Mouse (Mus musculus): ENCODE results near the gene Dync1i1.

Gene Dync1i1

DNA sequence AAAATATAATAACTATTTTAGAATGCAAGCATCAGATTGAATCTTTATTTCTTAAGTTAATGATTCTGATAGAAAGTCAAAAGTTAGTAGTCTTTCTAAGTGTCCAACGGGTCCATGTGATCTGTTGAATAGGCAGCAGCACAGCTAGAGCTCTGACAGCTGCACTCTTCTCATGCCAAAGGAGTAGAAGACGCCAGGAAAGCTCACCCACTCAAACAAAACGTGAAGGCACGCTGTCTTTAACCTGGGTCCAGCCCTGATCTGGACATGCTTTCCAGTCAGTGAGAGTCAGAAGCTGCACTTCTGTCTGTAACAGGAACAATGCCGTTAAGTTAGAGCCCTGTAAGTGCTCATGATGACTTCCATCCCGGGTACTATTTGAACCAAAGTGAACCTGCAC, 56.3 kb downstream of the Dync1i1 start:
- DNase-seq: no peak

DNA sequence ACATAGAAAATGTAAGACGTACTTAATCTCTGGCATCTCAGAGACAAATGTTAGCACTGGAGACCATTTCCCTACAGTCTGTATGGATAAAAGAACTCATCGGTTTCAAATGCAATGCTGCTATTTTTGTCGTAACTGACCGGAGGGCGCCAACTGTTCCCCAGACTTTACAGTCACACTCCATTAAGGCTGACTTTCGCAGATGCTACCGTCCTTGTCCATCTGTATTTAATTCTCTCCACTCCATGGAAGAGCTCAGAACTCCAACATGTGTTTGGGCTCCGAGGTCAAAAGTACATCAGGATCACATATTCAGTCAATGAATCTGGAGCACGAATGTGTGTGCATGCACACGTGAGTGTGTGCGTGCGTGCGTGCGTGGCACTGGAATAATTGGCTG, 58.4 kb downstream of the Dync1i1 start:
- DNase-seq: no peak

DNA sequence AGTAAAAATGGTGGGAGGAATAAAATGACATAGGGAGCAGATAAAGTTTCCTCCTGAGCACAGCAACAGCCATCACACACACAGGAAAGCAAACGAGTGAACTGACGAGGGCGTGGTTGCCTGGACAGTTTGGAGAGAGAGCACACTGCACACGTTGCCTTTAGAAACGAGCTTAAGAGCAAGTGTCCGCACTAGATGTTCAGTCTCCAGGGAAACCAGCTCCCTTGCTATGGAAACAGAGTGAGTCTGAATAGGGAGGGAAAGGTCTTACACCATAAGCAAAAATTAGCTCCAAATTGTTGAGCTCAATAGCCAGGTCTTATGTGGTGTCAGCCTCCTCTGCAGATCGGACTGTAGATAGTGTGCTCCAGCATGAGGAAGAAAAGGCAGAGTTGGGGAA, 65.2 kb downstream of the Dync1i1 start:
- DNase-seq: no peak

DNA sequence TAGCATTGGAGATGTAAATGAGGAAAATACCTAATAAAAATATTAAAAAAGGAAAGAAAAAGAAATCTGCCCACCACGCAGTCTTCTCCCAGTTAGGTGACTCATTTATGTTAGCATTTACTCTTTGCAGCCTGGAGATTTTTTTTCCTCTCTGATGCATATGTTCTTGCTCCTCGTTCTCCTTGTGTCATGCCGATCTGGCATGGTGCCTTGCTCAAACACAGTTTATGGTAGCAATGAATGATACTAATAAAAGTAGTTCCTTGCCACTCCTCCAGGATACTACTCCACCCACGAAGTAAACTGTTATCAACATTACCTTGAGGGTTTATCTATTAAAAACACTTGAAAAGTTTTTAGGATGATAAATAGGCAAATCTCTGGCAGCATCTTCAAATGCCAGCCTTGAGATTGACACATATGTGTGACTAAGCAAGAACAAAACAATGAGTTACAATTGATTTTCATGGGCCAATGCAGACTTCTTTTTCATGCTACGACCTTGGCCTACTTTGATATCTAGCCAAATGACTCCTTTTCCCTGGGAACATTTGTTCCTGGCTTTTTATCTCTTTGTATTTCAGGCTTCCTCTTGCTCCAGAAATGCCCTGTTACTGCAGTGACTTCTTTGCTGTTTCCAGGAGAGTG, 68.8 kb downstream of the Dync1i1 start:
- no peak for DNase-seq

DNA sequence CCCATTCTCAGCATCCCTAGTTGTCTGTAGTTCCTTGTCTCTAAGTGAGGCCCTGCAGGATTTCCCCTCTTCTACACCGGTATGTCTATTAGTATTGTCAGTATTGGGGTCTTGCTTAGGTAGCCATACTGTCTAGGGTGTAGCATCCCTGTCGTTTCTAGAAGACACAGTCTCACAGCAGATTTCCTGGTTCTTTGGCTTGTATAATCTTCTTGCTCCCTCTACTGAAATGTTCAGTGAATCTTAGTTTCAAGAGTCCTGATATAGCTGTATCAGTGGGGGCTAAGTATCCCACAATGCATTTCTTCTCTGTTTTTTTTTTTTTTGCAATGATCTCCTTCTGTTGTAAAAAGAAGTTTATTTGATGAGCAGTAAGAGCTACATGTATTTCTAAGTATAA, 69.9 kb downstream of the Dync1i1 start:
- DNase-seq: no peak

DNA sequence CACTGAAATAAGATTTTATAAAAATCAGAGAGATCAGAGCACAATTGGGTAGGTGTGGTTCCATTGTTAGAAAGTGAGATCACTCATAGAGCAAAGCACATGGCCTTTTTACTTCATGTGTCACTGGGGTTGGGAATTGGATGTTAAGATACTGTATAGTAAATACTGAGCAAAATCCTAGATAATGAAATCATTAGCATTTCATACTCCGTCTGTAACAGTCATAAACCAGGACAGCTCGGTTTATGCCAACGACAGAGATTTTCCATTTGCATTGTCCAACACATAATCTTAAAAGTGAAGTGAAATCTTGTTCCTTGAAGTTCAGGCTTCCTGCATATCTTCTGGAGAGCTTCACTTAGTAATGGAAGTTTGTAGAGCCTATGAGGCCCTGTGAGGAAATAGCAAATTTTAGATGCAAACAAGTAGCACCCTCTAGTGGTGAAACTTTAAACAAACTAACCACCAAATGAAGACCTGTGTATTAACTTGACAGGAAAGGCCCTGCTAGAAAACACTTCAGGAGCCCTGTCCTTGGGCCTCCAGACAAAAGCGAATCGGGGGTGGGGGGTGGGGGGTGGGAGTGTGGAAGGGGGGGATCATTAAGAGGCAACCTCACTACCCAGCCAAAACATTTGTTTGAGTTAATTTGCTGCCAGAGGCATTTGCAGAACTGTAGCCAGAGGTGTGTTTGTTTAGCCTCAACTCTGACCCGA, 76.8 kb downstream of the Dync1i1 start:
- no peak for DNase-seq

DNA sequence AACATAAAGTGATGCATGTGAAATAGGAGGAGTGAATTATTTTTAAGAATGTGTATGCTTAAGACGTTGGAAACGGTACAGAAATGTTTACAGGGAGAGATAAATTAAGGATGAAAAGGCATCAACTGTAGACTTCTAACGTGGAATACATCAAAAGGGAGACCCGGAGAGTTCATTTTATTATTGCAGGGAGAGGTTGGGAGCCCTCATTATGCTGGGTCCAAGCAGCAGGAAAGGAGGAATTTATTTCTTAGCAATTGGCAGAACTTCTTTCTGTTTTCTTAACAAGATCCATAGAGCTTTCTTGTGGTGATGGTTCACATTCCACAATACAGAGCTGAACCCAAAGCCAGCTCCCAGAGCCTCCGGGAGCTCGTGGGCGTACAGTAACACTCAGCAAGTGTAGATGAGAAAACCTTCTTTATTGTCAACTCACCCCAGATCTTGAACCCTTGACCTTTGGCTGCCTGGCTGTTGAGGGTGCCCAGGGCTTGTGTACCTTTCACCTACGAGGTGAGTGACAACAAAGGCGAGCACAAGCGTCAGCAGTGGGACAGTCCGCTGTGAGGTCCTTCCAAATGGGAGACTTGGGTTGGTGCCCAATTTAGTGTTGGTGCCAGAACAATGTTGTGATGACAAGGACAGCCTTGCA, 77.5 kb downstream of the Dync1i1 start:
- DNase-seq: peak; percentile 9

DNA sequence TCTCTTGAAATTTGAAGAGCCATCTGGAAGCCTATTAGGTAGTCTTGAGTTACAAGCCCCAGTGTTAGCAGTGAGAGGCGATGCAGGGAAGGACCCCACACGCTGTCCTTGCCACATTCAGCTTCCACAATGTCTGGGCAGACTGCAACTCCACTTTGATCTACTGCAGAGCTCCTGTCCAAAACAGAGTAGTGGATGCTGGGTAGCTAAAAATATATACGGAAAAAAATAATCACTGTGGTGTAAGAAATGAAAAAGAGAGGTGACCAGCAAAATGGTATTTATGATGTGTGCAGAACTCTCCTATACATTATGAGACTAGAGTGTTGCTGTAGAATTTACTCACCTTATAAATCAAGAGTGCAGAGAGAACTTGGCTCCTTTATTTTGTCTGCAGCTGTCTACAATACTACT, 82.6 kb downstream of the Dync1i1 start:
- no peak for DNase-seq

DNA sequence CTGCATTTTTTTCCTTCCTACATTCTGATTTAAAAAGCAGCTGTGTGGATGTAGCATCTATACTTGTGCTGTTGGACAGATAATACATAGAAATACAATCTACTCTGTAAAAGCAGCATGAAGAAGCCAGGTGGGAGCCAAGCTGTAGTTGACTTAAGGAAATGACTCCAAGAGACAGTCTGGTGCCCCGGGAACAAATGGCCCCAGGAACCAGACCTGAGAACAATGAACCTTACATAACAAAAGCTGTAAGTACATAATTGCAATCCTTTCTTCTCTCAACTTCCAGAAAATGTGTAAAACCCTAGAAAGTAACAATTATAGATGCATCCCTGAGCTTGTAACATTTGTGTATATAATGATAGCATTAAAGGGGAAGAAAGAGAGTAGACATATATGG, 86.6 kb downstream of the Dync1i1 start:
- DNase-seq: no peak

DNA sequence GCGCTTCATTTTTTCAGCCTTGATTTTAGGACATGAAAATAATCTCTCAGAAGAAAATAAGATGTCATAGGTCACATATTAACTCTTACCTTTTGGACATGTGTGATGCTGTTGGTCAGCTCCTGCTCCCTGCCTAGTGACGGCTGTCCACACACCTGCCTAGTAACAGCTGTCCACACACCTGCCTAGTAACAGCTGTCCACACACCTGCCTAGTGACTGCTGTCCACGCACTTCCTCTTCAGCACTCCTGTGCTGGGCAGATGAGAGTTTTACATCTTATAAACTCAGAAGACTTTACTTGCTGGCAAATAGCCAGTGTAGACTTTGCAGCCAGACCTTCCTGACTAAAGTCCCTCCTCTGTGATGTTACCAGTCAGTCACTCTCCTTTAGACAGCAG, 94.2 kb downstream of the Dync1i1 start:
- DNase-seq: no peak

DNA sequence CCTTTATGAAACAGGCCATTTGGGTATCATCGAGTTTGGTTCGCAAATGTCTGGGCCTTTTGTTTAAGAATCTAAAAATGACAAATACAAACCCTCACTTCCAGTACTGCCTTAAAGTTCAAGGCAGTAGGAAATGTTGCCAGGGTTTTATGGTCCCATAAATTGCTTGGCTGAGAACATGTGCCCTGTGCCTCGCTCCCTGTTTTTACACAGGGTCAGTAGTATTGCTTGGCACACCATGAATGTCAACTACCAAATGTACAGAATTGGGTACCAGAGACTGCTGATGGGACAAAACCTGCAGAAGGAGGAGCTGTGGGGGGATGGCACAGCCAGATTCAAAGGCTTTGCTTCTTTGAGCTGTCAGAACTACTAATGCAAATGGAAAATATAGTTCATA, 100.0 kb downstream of the Dync1i1 start:
- DNase-seq: no peak

DNA sequence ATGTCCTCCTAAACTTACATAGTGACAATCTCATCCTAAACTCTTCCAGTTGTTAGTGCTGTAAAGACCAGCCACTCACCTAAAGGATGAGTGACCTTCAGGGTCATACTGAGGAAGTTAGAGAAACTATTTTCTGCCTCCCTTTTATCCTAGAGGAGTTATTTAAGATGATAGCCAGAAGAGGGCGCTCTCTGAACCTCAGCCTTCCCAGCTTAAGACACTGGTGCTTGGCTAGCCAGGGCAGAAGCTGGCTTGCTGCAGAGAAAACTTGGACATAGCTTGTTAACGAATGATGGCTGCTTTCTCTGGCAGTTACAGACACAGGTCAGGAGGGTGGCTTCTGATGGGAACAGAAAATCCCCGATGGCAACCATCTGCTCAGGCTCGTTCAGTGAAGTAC, 101.6 kb downstream of the Dync1i1 start:
- DNase-seq: peak; percentile 11

DNA sequence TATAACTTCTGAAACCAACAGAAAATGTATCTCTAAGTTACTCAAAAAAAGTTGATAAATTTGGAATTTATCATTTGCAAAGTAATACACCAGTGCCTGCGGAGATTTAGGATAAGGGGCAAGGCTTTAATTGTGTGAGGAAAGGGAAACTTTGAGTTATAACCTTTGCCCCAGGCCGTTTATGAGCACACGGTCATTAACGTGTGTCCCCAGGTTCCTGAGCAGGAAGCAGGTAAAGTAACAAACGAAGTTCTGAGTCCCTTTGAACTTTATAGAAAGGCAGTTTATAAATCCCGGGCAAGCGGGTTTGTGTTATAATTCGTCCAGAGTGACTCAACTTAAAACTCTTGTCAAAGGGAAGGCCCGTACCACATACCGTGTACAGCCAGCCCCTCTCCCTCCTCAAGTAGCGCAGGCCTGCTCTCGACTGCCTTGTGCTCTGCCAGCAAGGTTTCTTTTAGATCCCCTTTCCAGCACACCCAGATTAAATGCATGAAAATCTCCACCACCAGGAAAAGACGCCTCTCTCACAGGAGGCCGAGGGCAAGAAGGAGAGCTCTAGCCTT, 103.1 kb downstream of the Dync1i1 start:
- DNase-seq: no peak

DNA sequence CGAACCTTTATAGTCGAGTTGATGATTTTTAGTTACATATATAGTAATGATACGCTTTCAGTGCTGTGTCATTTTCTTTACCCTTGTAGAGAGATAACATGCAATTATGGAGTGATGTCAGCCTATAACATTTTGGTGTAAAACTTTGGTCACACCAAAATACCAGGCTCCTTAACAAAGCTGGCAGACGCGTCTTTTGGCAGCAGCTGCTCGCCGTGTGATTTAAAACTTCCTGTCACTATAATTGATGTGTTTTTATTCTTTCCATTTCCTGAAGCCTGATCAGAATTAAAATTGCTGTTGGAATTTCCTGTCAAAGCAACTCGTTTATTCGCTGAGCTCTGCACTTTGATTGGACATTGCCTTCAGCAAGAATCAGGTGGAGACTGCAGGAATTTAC, 103.7 kb downstream of the Dync1i1 start:
- no peak for DNase-seq

DNA sequence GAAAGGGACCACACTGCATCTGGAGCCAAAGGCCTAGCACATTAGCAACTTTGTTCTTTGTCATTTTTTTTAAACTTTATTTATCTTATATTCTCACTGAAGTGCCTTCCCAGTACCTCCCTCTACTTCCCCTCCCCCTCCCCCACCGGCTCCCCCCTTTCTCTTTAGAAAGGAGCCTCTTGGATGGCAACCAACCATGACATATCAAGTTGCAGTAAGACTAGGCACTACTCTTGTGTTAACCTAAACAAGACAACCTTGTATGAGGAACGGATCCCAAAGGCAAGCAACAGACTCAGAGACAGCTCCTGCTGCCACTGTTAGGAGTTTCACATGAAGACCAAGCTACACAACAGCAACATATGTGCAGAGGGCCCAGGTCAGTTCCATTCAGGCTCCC, 105.3 kb downstream of the Dync1i1 start:
- no peak for DNase-seq

DNA sequence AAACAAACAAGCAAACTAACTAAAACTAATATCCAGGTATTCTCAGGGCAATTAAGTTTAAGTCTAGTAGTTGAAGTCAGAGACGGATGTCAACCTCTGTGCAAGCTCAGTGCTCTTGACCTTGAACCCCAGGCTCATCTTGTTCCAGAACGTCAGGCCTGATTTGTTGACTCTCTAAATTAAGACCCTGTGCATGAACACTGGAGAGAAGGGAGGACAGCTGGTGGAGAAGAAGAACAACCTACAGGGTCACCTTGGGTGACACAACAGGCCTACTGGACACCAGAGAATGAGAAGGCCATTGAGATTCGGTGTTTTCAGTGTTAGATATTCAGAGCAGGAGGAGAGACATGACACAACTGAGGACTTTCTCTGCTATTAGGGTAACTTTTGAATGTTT, 105.8 kb downstream of the Dync1i1 start:
- DNase-seq: no peak

DNA sequence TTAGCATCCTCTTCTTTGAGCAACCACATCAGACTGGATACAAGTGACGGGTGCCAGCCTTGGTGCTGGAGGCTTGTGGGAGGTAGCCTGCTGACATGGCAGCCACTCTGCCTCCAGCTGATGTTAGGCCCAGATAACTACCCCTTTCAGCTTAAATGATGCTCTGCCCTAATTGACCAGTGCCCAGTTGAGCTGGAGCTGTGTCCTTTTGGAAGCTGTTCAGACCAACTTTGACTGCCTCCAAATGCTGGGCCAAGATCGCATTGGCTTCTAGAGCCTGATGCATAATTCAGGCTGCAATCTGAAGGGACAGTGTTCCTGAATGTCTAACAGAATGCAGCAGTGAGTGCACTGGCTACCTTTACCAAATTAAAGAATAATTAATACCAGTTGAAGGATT, 107.4 kb downstream of the Dync1i1 start:
- DNase-seq: no peak

DNA sequence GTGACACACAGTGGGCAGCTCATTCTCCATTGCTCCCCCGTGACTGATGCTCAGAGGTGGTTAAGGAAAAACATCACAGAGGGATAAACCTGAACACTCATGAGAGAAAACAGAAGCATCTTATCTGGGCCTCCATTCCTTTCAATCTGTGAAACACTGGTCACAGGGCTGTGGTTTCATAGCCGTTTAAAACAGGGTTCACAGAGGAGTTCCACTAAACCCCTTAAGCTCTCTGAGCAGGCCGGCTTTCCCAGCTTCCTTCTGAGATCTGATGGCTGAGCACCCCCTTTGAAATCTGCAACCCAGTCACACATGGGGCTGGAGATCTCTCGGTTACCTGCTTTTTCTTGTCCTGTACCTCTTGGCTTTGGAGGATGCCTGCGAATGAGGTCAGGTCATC, 117.0 kb downstream of the Dync1i1 start:
- DNase-seq: no peak

DNA sequence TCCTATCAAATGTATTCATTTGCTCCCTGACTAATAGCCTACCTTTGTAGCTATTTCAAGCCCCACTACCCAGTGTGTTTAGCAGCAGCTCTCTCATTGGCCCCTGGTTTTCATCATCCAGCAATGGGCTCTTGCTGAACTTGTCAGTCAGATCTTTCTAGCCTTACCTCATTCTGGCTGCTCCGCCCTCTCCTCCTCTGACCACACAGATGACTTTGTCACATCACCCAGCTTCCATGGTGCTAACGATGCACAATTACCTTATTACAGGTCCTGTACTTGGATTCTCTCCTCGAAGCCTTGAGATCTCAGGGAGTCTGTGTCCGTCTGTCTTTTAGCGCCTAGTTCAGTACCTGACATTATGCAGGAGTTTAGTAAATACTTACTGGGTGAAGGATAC, 120.7 kb downstream of the Dync1i1 start:
- DNase-seq: no peak

DNA sequence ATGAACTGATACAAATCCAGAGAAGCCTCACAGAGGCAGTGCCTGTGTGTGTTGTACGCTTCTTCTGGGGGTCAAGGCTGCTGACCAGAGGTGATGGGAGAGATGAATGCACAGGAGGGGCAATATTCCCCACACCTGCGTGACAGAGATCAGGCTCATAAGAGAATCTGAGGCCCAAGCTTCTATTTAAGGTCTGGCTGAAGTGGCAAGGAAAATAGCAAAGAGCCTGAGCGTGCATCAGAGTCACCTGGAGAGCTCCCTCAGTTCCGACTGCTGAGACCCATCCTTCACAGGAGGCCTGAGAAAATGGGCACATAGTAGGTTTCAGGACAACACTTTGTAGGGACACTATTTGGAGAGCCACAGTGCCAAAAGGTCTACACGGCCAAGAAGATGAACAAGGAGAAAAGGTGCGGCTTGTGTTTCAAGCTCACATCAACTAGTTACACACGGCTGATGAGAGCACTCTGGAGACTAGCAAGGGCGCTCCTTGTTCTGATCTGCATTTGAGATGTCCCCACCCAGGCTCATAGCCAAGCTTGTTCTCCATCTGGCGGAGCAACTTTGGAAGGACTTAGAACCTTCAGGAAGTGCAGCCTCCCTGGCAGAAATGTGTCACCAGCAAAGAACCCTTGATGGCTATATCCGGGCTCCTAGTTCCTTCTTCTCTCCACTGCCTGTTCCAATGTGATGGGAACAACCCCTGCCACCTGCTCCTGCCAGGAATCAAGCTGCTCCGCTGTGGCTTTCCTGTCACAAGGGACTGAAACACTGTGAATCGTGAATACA, 128.8 kb downstream of the Dync1i1 start:
- DNase-seq: no peak

DNA sequence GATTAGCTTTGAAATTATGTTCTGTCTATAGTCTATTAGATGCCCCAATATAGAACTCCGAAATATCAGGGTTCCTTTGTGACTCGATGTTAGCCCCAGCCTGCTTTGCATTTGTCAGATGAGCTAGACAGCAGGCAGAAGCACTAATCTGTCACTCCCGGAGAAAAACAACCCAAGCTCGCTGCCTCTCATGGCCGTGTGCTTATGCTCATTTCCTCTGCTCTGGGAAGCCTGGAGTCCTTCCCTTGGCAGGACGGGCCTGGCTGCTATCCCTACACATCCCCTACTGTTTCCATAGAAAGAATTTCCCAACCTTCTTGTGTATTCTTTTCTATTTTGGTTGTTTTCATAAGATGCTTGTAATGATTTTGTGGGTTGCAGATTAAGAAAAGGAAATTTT, 130.1 kb downstream of the Dync1i1 start:
- no peak for DNase-seq

DNA sequence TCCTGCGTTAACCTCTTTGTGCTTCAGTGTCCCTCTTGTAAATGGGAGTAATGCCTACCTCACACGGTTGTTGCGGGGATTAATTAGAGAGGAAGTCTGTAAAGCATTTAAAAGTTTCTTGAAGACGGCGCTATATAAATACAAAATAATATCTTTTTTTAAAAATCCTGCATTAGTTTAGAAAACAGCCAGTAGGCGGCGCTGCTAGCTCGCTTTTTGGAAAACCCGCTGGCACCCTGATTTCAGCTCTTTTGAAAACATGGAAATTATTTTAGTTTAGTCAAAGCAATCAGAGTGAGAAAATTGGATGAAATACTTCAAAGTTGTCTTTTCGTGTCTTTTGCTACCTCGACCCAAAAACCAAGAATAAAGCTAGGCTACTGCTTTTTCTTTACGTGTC, 132.9 kb downstream of the Dync1i1 start:
- DNase-seq: peak; percentile 75

DNA sequence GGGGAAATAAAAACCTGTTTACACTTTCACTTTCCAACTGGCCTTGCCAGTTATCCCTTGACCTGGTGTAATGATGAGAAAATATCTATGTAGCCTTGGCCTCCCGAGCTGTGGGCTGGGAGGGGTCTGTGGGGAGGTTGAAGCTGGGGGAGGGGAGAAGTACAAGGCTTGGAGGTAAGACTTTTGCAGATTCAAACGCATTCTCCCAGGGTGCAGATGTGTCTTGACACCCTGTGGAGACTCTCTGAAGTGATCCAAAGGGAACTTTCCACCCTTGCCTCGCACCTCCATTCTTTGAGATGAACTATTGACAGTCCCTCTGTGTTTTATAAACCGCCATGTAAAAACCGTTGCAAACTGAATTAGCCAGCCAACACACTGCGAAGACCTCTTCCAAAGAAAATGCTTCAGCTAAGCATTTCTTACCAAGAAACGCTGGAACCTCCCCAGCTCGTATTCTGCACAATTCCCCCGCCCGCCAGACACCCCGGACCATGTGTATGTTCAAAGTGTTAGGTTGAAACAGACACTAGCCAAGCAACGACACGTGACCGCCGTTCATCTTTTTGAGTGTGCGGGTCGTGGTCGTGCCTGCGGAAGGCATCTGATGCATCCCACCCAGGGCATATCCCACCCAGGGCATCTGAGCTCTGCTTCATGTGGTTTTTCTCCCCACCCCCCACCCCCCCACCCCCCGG, 133.6 kb downstream of the Dync1i1 start:
- peak; percentile 9 for DNase-seq
